Mouse (Mus musculus) lung, postnatal 0 days (tissue): Measurements from ENCODE around the gene Serinc5.

ENCODE experiments used
- CTCF ChIP-seq: IDR thresholded peaks from 2 replicates; pipeline ENCODE4 v1.5.1; 2016; ENCODE audit warnings: antibody characterized with exemption, mild to moderate bottlenecking
- EP300 ChIP-seq: IDR thresholded peaks from 2 replicates; pipeline ENCODE4 v1.6.1; 2016; ENCODE audit warnings: antibody characterized with exemption, mild to moderate bottlenecking, control low read depth

GRCm38 (mm10) chr13:92626196-92626595, 15.3 kb downstream of the Serinc5 start:
- TF ChIP-seq EP300 (no peak), CTCF (no peak)
